Mouse (Mus musculus) kidney, postnatal 4 days (tissue): Measurements from ENCODE around the gene Gm21861.
"Not testable (repeated sequence)": the region's sequence is repeated elsewhere in the genome, so short reads cannot be mapped to it uniquely, and the experiment has no call there.

Source experiments
- DNase-seq, 2 experiments: peaks; one replicate each; pipeline ENCODE4 v3.0.0; 2021; ENCODE audit warnings: mixed read lengths in 2 of 2

The Gm21861 gene

GRCm38 (mm10) chrY:58814497-58814896 lies at the start of gene Gm21861:
Gm21861 (minus strand) TSS chrY:58814597.
- not testable (repeated sequence) for DNase-seq
